Mouse (Mus musculus): ENCODE data around the gene Rev1. TPM values are rescaled to one million over a fixed set of nuclear protein-coding genes. Genes with fewer than 3 reads are reported as not detected.

Gene Rev1
- total and polyA plus RNA-seq, 3 experiments = 22.9 to 25.7 (median 23.4) TPM

GRCm38 (mm10) chr1:38126426-38126825 is 3.2 kb downstream of the Rev1 start:
- peaks cover 4 to 67% of the 10 kb centered on the region in 2 experiments; a peak in 3 of 4 replicates for H3K4me1 ChIP-seq (ENCODE audit: control insufficient read depth in 1 of 2, insufficient read depth in 2 of 2)
- H3K36me3 ChIP-seq (replicated peaks in 1 of 2; ENCODE audit: control insufficient read depth in 1 of 2, insufficient read depth in 1 of 2, low read length in 1 of 2) = peaks cover 2 to 15% of the 10 kb centered on the region in 2 experiments
- H3K9ac ChIP-seq (ENCODE audit: insufficient read depth, low read depth) = no peak overlapping the region
- TF ChIP-seq MXI1 (IDR thresholded peaks at IDR 0.05; ENCODE audit: low read depth, low read length) (no peak), MYC (IDR thresholded peaks at IDR 0.05; ENCODE audit: low read depth, low read length) (no peak), RCOR1 (conservative IDR thresholded peaks at IDR 0.05; ENCODE audit: low read depth, low read length) (no peak), GABPA (IDR thresholded peaks at IDR 0.05; ENCODE audit: insufficient replicate concordance, low read depth, low read length) (no peak), ELF1 (IDR thresholded peaks at IDR 0.05; ENCODE audit: low read depth, low read length) (no peak), POLR2AphosphoS2 (IDR thresholded peaks at IDR 0.05; ENCODE audit: low read depth, low read length) (no peak), ZKSCAN1 (IDR thresholded peaks at IDR 0.05; ENCODE audit: borderline replicate concordance, low read depth, low read length) (no peak), MAX (IDR thresholded peaks at IDR 0.05; ENCODE audit: low read length) (no peak), TBP (conservative IDR thresholded peaks at IDR 0.05; ENCODE audit: low read depth, low read length) (no peak), UBTF (IDR thresholded peaks at IDR 0.05; ENCODE audit: low read depth, low read length) (no peak), MAFK (IDR thresholded peaks at IDR 0.05; ENCODE audit: insufficient replicate concordance, low read length) (no peak), ETS1 (conservative IDR thresholded peaks at IDR 0.05; ENCODE audit: low read depth, low read length) (no peak), PAX5 (IDR thresholded peaks at IDR 0.05; ENCODE audit: low read length) (no peak), KAT2A (IDR thresholded peaks at IDR 0.05; ENCODE audit: insufficient replicate concordance, low read length) (no peak)
- dilution Hi-C loops (cut with MboI; ENCODE audit: extremely low pct_ligation_motif_present, extremely low pct_unique_long_range_greater_than_20kb, low sequenced_read_pairs) (no loop called here), in situ Hi-C loops (cut with MboI; ENCODE audit: low pct_ligation_motif_present, low pct_unique_long_range_greater_than_20kb, low sequenced_read_pairs) (loop anchor here (10.0 kb wide), 2 partner anchors 122 to 252 kb away; partner anchors contain the start of gene Lipt1)
- peaks cover 62% of the 10 kb centered on the region for H3K79me2 ChIP-seq (replicated peaks; ENCODE audit: control insufficient read depth, extremely low read depth, insufficient read depth, poor library complexity, severe bottlenecking)
- no peak overlapping the region for H3K4me2 ChIP-seq (ENCODE audit: insufficient read depth, low read depth, poor library complexity, severe bottlenecking)
- no peaks in the 10 kb centered on the region for H3K9me3 ChIP-seq (replicated peaks; ENCODE audit: low read length)
- DNase-seq (ENCODE audit: extremely low read depth) = no peak
- H3K27ac ChIP-seq (ENCODE audit: insufficient read depth, low read depth) = no peak overlapping the region
- H3K4me3 ChIP-seq (replicated peaks in 1 of 3; ENCODE audit: low read depth in 2 of 3, low read length in 2 of 3, poor library complexity in 1 of 3) = no peak overlapping the region
- H3K27me3 ChIP-seq (replicated peaks) = no peaks in the 10 kb centered on the region

GRCm38 (mm10) chr1:38124261-38124660 is 5.3 kb downstream of the Rev1 start:
- Histone ChIP-seq H3K36me3 (replicated peaks in 1 of 2; ENCODE audit: control insufficient read depth in 1 of 2, insufficient read depth in 1 of 2, low read length in 1 of 2) (peaks cover 2 to 16% of the 10 kb centered on the region in 2 experiments), H3K9ac (ENCODE audit: insufficient read depth, low read depth) (no peak overlapping the region)

More at GRCm38 (mm10) chr1:38124261-38124660, 5.3 kb downstream of the Rev1 start:
- Histone ChIP-seq H3K4me2 (ENCODE audit: insufficient read depth, low read depth, poor library complexity, severe bottlenecking) (no peak overlapping the region), H3K27ac (ENCODE audit: insufficient read depth, low read depth) (no peak overlapping the region), H3K4me1 (ENCODE audit: control insufficient read depth in 1 of 2, insufficient read depth in 2 of 2) (peaks cover 5 to 76% of the 10 kb centered on the region in 2 experiments; a peak in 3 of 4 replicates), H3K9me3 (replicated peaks; ENCODE audit: low read length) (no peaks in the 10 kb centered on the region), H3K4me3 (replicated peaks in 1 of 3; ENCODE audit: low read depth in 2 of 3, low read length in 2 of 3, poor library complexity in 1 of 3) (no peak overlapping the region), H3K27me3 (replicated peaks) (no peaks in the 10 kb centered on the region), H3K79me2 (replicated peaks; ENCODE audit: control insufficient read depth, extremely low read depth, insufficient read depth, poor library complexity, severe bottlenecking) (peaks cover 79% of the 10 kb centered on the region)
- no peak for TF ChIP-seq GABPA (IDR thresholded peaks at IDR 0.05; ENCODE audit: insufficient replicate concordance, low read depth, low read length)
- TF ChIP-seq HCFC1 (IDR thresholded peaks at IDR 0.05; ENCODE audit: low read depth, low read length) = no peak
- TF ChIP-seq ELF1 (IDR thresholded peaks at IDR 0.05; ENCODE audit: low read depth, low read length) = no peak
- TF ChIP-seq CHD1 (IDR thresholded peaks at IDR 0.05; ENCODE audit: low read depth, low read length) = no peak
- TF ChIP-seq E2F4 (IDR thresholded peaks at IDR 0.05; ENCODE audit: insufficient replicate concordance, low read depth, low read length) = no peak
- no peak for TF ChIP-seq IRF4 (IDR thresholded peaks at IDR 0.05; ENCODE audit: low read depth, low read length)
- TF ChIP-seq BHLHE40 (IDR thresholded peaks at IDR 0.05; ENCODE audit: low read depth, low read length) = no peak
- TF ChIP-seq NELFE (IDR thresholded peaks at IDR 0.05; ENCODE audit: low read depth, low read length) = no peak
- no peak for TF ChIP-seq TCF12 (IDR thresholded peaks at IDR 0.05; ENCODE audit: low read depth, low read length)
- no peak for TF ChIP-seq USF2 (conservative IDR thresholded peaks at IDR 0.05; ENCODE audit: low read depth, low read length)
- TF ChIP-seq TBP (conservative IDR thresholded peaks at IDR 0.05; ENCODE audit: low read depth, low read length) = no peak
- TF ChIP-seq MAFK (IDR thresholded peaks at IDR 0.05; ENCODE audit: insufficient replicate concordance, low read length) = no peak
- no peak for TF ChIP-seq KAT2A (IDR thresholded peaks at IDR 0.05; ENCODE audit: insufficient replicate concordance, low read length)
- dilution Hi-C loops (cut with MboI; ENCODE audit: extremely low pct_ligation_motif_present, extremely low pct_unique_long_range_greater_than_20kb, low sequenced_read_pairs) = no loop called here
- in situ Hi-C loops (cut with MboI; ENCODE audit: low pct_ligation_motif_present, low pct_unique_long_range_greater_than_20kb, low sequenced_read_pairs) = loop anchor here (10.0 kb wide), 2 partner anchors 119 to 249 kb away; partner anchors contain the start of gene Lipt1
- no peak for DNase-seq (ENCODE audit: extremely low read depth)

Measured in CH12.LX (cell line).